Mouse (Mus musculus) liver, embryonic 14.5 days (tissue): ENCODE measurements around the gene Mxra7. TPM values are rescaled to one million over a fixed set of nuclear protein-coding genes. Genes with fewer than 3 reads are reported as not detected.
"Not testable (repeated sequence)": the region's sequence is repeated elsewhere in the genome, so short reads cannot be mapped to it uniquely, and the experiment has no call there.

Experiments
- ATAC-seq: fragments of 200-750 bp; cut with Nextera tagmentation; 2 replicates; pipeline ENCODE4 v1.8.0; 2017; ENCODE audit warnings: moderate number of reproducible peaks, mild to moderate bottlenecking, moderate library complexity; ENCODE audit not compliant: insufficient read depth
- DNase-seq, 3 experiments: peaks; one replicate each; pipeline ENCODE4 v3.0.0-alpha.2; 2012 to 2013; ENCODE audit warnings: low read depth in 3 of 3, low spot score in 3 of 3
- H3K27ac ChIP-seq: fragments of 300-500 bp; sonication (generic); 2 replicates; pipeline ENCODE4 v1.5.1; 2014; ENCODE audit warnings: moderate library complexity, mild to moderate bottlenecking, control low read depth, inconsistent platforms
- H3K27me3 ChIP-seq: fragments of 300-500 bp; sonication (generic); 2 replicates; pipeline ENCODE4 v1.6.1; 2014; ENCODE audit warnings: mild to moderate bottlenecking, low read length, moderate library complexity; ENCODE audit not compliant: control insufficient read depth, insufficient read depth
- H3K36me3 ChIP-seq: fragments of 300-500 bp; sonication (generic); replicated peaks from 2 replicates; pipeline ENCODE4 v1.6.1; 2014; ENCODE audit warnings: low read depth; ENCODE audit not compliant: control insufficient read depth, insufficient read depth
- H3K4me1 ChIP-seq, 2 experiments: fragments of 200-500 bp in 1 of 2; fragments of 300-500 bp in 1 of 2; sonication (generic) in 1 of 2; replicated peaks; 2 replicates each; pipeline ENCODE4 v1.6.1; 2012 to 2014; ENCODE audit warnings: antibody characterized with exemption in 1 of 2, inconsistent platforms in 1 of 2, low read length in 1 of 2; ENCODE audit not compliant: control insufficient read depth in 2 of 2, insufficient read depth in 2 of 2
- H3K4me2 ChIP-seq: fragments of 300-500 bp; sonication (generic); 2 replicates; pipeline ENCODE4 v1.6.1; 2014; ENCODE audit warnings: low read depth, mild to moderate bottlenecking, control low read depth, moderate library complexity
- H3K4me3 ChIP-seq, 2 experiments: fragments of 200-500 bp in 1 of 2; fragments of 300-500 bp in 1 of 2; sonication (generic) in 1 of 2; 2 replicates each; pipeline ENCODE4 v1.5.1; 2012 to 2014; ENCODE audit warnings: low read depth in 2 of 2, low read length in 2 of 2, mild to moderate bottlenecking in 2 of 2, control low read depth in 1 of 2, inconsistent platforms in 1 of 2, moderate library complexity in 1 of 2; ENCODE audit not compliant: insufficient read depth in 1 of 2
- H3K9ac ChIP-seq: fragments of 300-500 bp; sonication (generic); replicated peaks from 2 replicates; pipeline ENCODE4 v1.6.1; 2014; ENCODE audit warnings: mild to moderate bottlenecking, control low read depth, moderate library complexity
- H3K9me3 ChIP-seq: fragments of 300-500 bp; sonication (generic); 2 replicates; pipeline ENCODE4 v1.6.1; 2016; ENCODE audit warnings: low read length, mixed read lengths; ENCODE audit not compliant: control insufficient read depth
- CTCF ChIP-seq: IDR thresholded peaks from 2 replicates; pipeline ENCODE4 v1.5.1; 2016; ENCODE audit warnings: antibody characterized with exemption, low read depth, control low read depth
- EP300 ChIP-seq: IDR thresholded peaks from 2 replicates; pipeline ENCODE4 v1.6.1; 2016; ENCODE audit warnings: antibody characterized with exemption, low read depth
- WGBS: fragments of 180-500 bp; shearing (Covaris S2); extraction: QIAGEN DNeasy Blood & Tissue Kit; methylation state at CpG from one replicate; pipeline ENCODE4 v1.1.7; 2014; ENCODE audit not compliant: insufficient replicate concordance; 5-methylcytosine and 5-hydroxymethylcytosine counted together
- polyA plus RNA-seq, 2 experiments: library from polyadenylated mRNA; depleted of rRNA in 1 of 2; stranded (reverse) in 1 of 2; unstranded in 1 of 2; fragments of >200 nt; fragmentation: Nextera tagmentation in 1 of 2; extraction: Ambion mirVana in 1 of 2; gene quantifications; 2 replicates each; pipeline versions ENCODE4 v1.2.1 to v1.2.3; 2012 to 2014

Mxra7 gene
- polyA plus RNA-seq, 2 experiments = 1.1 to 1.3 TPM

DNA sequence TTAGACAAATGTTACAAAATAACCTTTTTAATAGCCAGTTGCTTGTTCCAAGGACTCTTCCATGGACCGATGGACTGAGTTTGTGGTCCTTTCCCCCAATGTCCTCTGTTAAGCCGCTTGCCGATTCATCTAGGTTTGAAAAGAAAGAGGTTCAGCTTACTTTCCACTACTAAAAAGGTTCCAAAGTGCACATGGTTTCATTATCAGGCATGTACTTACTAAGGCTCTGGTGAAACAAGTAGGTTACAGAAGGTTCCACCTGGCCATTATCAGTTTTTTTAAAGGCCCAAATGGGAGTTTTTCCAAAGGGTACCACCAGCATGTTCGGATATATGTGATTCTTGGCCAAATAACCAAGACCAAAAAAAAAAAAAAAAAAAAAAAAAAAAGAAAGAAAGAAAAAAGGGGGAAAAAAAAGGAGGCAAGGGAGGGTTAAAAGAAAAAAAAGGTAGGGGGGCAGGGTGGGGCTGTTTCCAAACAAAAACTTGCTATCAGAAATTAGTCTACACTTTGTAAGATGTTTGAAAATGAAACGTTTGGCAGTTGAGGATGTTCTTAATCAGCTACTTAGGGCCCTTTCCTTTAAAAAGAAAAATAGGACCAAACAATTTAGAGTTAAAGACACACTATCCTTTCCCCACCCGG lies 23.1 kb upstream of the Mxra7 start:
- Histone ChIP-seq H3K36me3 (peaks cover 51% of the 10 kb centered on the region), H3K9ac (peak overlapping the region; percentile 96), H3K4me3 (peak overlapping the region; percentile 70 to 72), H3K4me1 (peaks cover 8 to 9% of the 10 kb centered on the region in 2 experiments; a peak in 3 of 4 replicates), H3K27ac (peak overlapping the region; percentile 82), H3K27me3 (no peaks in the 10 kb centered on the region), H3K4me2 (peak overlapping the region; percentile 93), H3K9me3 (no peaks in the 10 kb centered on the region)
- ATAC-seq (no peak), DNase-seq (no peak)
- 22% methylated on average over 6 of the region's 6 CpGs for WGBS
- no peak for TF ChIP-seq EP300
- TF ChIP-seq CTCF = no peak

DNA sequence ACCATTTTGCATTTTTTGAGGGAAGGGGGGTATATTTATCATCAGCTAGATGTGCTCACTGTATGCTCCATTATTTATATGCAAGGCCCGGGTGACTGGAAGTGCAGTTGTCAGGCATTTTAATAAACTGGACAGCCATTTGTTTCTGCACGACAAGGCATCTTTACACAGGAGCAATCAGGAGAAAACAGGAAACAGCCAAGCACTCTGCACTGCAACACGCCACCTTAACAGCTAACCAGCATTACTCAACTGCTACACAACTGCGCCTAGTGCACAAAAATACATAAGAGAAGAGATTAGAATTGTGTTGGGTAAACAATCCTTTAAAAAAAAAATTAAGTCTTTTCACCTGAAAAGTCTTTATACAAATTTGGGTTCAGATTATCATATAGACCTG lies 22.2 kb upstream of the Mxra7 start:
- H3K9ac ChIP-seq = peak overlapping the region; percentile 42; the same call in 1 of the 2 replicates
- no peaks in the 10 kb centered on the region for H3K27me3 ChIP-seq
- H3K27ac ChIP-seq = peak overlapping the region; percentile 40; the same call in 1 of the 2 replicates
- H3K9me3 ChIP-seq = no peaks in the 10 kb centered on the region
- DNase-seq (no peak), ATAC-seq (no peak)
- TF ChIP-seq EP300 = no peak
- TF ChIP-seq CTCF = no peak
- peak overlapping the region; percentile 57 to 70 for H3K4me3 ChIP-seq
- H3K36me3 ChIP-seq = peaks cover 53% of the 10 kb centered on the region
- peak overlapping the region; percentile 93 for H3K4me2 ChIP-seq
- H3K4me1 ChIP-seq = peaks cover 8 to 9% of the 10 kb centered on the region in 2 experiments; a peak in 3 of 4 replicates
- WGBS = 21% methylated on average over 4 of the region's 4 CpGs

DNA sequence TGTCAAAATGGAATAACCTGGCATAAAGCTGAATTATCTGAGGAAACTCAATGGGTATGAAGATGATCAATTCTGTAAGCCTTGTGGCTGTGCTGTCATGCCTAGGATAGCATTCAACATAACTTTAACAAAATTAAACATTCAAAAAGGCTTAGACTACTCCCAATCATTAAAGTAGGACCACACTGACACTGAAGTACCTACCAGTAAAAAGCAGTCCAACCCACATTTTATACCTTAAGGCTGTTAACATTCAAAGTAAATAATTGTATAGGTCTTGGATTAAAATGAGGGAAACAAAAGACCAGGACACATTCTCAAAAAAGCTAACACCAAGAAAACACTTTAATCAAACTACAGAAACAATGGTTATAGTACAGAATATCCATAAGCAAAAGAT lies 21.7 kb upstream of the Mxra7 start:
- H3K4me2 ChIP-seq = peak overlapping the region; percentile 93
- no peak overlapping the region for H3K27ac ChIP-seq
- TF ChIP-seq CTCF = no peak
- no peak for TF ChIP-seq EP300
- DNase-seq = no peak
- ATAC-seq = no peak
- no peaks in the 10 kb centered on the region for H3K27me3 ChIP-seq
- peak overlapping the region in 1 of 2 experiments; percentile 18; a peak in 2 of 4 replicates for H3K4me3 ChIP-seq
- H3K9ac ChIP-seq = no peak overlapping the region
- no peaks in the 10 kb centered on the region for H3K9me3 ChIP-seq
- peaks cover 7% of the 10 kb centered on the region in 2 experiments; a peak in 3 of 4 replicates for H3K4me1 ChIP-seq
- H3K36me3 ChIP-seq = peaks cover 53% of the 10 kb centered on the region

DNA sequence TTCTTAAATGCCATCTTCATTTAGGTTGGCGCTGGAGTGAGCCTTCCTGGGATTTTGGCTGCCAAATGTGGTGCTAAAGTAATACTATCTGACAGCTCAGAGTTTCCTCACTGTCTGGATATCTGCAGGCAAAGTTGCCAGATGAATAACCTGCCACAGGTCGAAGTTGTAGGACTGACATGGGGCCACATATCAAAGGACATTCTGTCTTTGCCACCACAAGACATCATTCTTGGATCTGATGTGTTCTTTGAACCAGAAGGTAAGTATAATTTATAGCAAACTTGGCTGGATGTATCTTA lies 21.0 kb upstream of the Mxra7 start:
- not testable (repeated sequence) for H3K4me1 ChIP-seq, DNase-seq, ATAC-seq, H3K4me3 ChIP-seq, H3K9me3 ChIP-seq, H3K27me3 ChIP-seq, H3K9ac ChIP-seq, H3K27ac ChIP-seq
- Histone ChIP-seq H3K4me2 (peak overlapping the region; percentile 93; the same call in 1 of the 2 replicates), H3K36me3 (peaks cover 53% of the 10 kb centered on the region)
- WGBS = 52% methylated on average over 2 of the region's 2 CpGs

DNA sequence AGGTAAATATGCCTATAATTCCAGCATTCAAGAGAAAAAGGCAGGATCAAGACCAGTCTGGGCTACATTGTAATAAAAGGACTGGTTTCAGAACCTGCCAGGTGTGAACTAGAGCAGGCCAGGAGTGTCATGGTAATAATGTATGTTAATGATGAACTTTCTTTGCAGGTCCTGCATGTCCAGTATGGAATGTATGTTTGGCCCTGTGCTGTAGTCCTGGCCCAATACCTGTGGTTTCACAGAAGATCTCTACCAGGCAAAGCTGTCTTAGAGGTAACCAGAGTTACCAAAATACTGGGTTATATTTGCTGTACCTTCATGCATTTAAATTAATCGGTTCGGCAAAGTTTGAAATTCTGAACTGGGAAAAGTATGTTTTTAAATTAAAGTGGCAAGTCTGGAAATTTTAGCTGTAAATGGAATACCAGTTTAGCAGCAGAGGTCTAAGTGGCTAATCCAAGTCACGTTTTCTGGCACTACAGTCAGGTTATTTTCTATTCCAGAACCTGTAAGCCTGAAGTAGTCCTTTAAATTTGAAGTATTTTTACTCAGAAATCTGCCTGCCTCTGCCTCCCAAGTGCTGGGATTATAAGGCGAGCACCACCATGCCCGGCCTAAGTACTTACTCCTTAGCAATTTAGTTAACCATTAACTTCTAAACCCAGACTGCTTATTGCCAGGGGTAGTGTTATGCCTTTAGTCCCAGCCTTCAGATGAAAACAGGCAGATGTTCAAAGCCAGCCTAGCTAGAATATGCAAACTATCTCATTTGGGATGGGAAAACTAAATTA lies 20.4 kb upstream of the Mxra7 start:
- no peaks in the 10 kb centered on the region for H3K27me3 ChIP-seq
- H3K4me2 ChIP-seq = no peak overlapping the region
- WGBS = 73% methylated on average over 5 of the region's 5 CpGs
- H3K9me3 ChIP-seq = no peaks in the 10 kb centered on the region
- H3K9ac ChIP-seq = no peak overlapping the region
- peaks cover 53% of the 10 kb centered on the region for H3K36me3 ChIP-seq
- H3K27ac ChIP-seq = no peak overlapping the region
- H3K4me1 ChIP-seq = peaks cover 0 to 6% of the 10 kb centered on the region in 2 experiments; a peak in 2 of 4 replicates
- ATAC-seq (no peak), DNase-seq (no peak)
- H3K4me3 ChIP-seq = no peak overlapping the region
- TF ChIP-seq CTCF = no peak
- TF ChIP-seq EP300 = no peak
